Mouse (Mus musculus): ENCODE data around the gene Tnfsf13b. TPM values are rescaled to one million over a fixed set of nuclear protein-coding genes. Genes with fewer than 3 reads are reported as not detected.
A peak's percentile ranks its signal among the peaks of the same experiment; 100 is the strongest.

Gene Tnfsf13b
- 0.10 and 0.27 TPM in 2 replicates for polyA plus RNA-seq (2015; fragmentation: Nextera tagmentation; extraction: Ambion mirVana)

GRCm38 (mm10) chr8:10006156-10006985 is at the start of gene Tnfsf13b:
TSS of gene Tnfsf13b (plus strand) at chr8:10006467.
- WGBS, result 69% methylated on average over 16 of the region's 16 CpGs
- peak within 1 kb of the TSS; percentile 74 for H3K4me2 ChIP-seq
- ATAC-seq (ENCODE audit: insufficient number of reproducible peaks, insufficient read depth, low FRiP score, low TSS enrichment, low read depth), result no peak
- H3K27me3 ChIP-seq, result peaks cover 21% of the 10 kb centered on the region
- no peaks in the 10 kb centered on the region for H3K9me3 ChIP-seq
- H3K9ac ChIP-seq, result peak within 1 kb of the TSS; percentile 57
- peaks cover 9% of the 10 kb centered on the region for H3K4me1 ChIP-seq
- no peaks in the 10 kb centered on the region for H3K36me3 ChIP-seq
- H3K27ac ChIP-seq, result no peak within 1 kb of the TSS
- peak within 1 kb of the TSS; percentile 39 for H3K4me3 ChIP-seq

- Histone ChIP-seq H3K4me2 (no peak overlapping the region), H3K9me3 (no peaks in the 10 kb centered on the region), H3K9ac (no peak overlapping the region), H3K27ac (no peak overlapping the region), H3K4me1 (no peaks in the 10 kb centered on the region), H3K27me3 (no peaks in the 10 kb centered on the region), H3K4me3 (no peak overlapping the region), H3K36me3 (no peaks in the 10 kb centered on the region)
- 60% methylated on average over 4 of the region's 4 CpGs for WGBS
- ATAC-seq (ENCODE audit: insufficient number of reproducible peaks, insufficient read depth, low FRiP score, low TSS enrichment, low read depth), result no peak
These were observed 47.9 kb upstream of the Tnfsf13b start for GRCm38 (mm10) chr8:9958338-9958737.

- WGBS, result 85% methylated on average over 2 of the region's 2 CpGs
- Histone ChIP-seq H3K27ac (no peak overlapping the region), H3K36me3 (no peaks in the 10 kb centered on the region), H3K27me3 (no peaks in the 10 kb centered on the region), H3K9ac (no peak overlapping the region), H3K4me3 (no peak overlapping the region), H3K4me1 (no peaks in the 10 kb centered on the region), H3K9me3 (no peaks in the 10 kb centered on the region), H3K4me2 (no peak overlapping the region)
- no peak for ATAC-seq (ENCODE audit: insufficient number of reproducible peaks, insufficient read depth, low FRiP score, low TSS enrichment, low read depth)
These were observed 46.3 kb upstream of the Tnfsf13b start for GRCm38 (mm10) chr8:9959919-9960318.

- ATAC-seq (ENCODE audit: insufficient number of reproducible peaks, insufficient read depth, low FRiP score, low TSS enrichment, low read depth), result no peak
- 95% methylated on average over 9 of the region's 9 CpGs for WGBS
- Histone ChIP-seq H3K4me1 (peaks cover 9% of the 10 kb centered on the region), H3K4me2 (no peak overlapping the region), H3K9me3 (no peaks in the 10 kb centered on the region), H3K4me3 (no peak overlapping the region), H3K9ac (no peak overlapping the region), H3K27me3 (no peaks in the 10 kb centered on the region), H3K36me3 (peaks cover 37% of the 10 kb centered on the region), H3K27ac (no peak overlapping the region)
These were observed 34.4 kb upstream of the Tnfsf13b start for GRCm38 (mm10) chr8:9971866-9972265.

GRCm38 (mm10) chr8:9975276-9975675 is 31.0 kb upstream of the Tnfsf13b start:
- Histone ChIP-seq H3K9ac (peak overlapping the region; percentile 80; the same call in 1 of the 2 replicates), H3K4me1 (peaks cover 30% of the 10 kb centered on the region), H3K4me2 (peak overlapping the region; percentile 74), H3K4me3 (peak overlapping the region; percentile 75), H3K27ac (no peak overlapping the region), H3K36me3 (peaks cover 26% of the 10 kb centered on the region), H3K9me3 (no peaks in the 10 kb centered on the region), H3K27me3 (no peaks in the 10 kb centered on the region)
- no peak for ATAC-seq (ENCODE audit: insufficient number of reproducible peaks, insufficient read depth, low FRiP score, low TSS enrichment, low read depth)
- WGBS, result 42% methylated on average over 5 of the region's 5 CpGs

- Histone ChIP-seq H3K4me1 (peaks cover 30% of the 10 kb centered on the region), H3K9me3 (no peaks in the 10 kb centered on the region), H3K9ac (peak overlapping the region; percentile 80), H3K4me2 (peak overlapping the region; percentile 74), H3K4me3 (peak overlapping the region; percentile 75), H3K27ac (no peak overlapping the region), H3K36me3 (peaks cover 26% of the 10 kb centered on the region), H3K27me3 (no peaks in the 10 kb centered on the region)
- under 1% methylated on average over 47 of the region's 47 CpGs for WGBS
- ATAC-seq (ENCODE audit: insufficient number of reproducible peaks, insufficient read depth, low FRiP score, low TSS enrichment, low read depth), result peak; percentile 95
These were observed 30.2 kb upstream of the Tnfsf13b start for GRCm38 (mm10) chr8:9975898-9976611.

- peaks cover 16% of the 10 kb centered on the region for H3K36me3 ChIP-seq
- H3K27ac ChIP-seq, result peak overlapping the region; percentile 82
- peak overlapping the region; percentile 90 for H3K4me3 ChIP-seq
- H3K4me2 ChIP-seq, result peak overlapping the region; percentile 70
- H3K27me3 ChIP-seq, result no peaks in the 10 kb centered on the region
- ATAC-seq (ENCODE audit: insufficient number of reproducible peaks, insufficient read depth, low FRiP score, low TSS enrichment, low read depth), result no peak
- H3K9me3 ChIP-seq, result no peaks in the 10 kb centered on the region
- peak overlapping the region; percentile 93 for H3K9ac ChIP-seq
- peaks cover 30% of the 10 kb centered on the region for H3K4me1 ChIP-seq
- WGBS, result 38% methylated on average over 15 of the region's 15 CpGs
These were observed 29.3 kb upstream of the Tnfsf13b start for GRCm38 (mm10) chr8:9977016-9977415.

- Histone ChIP-seq H3K36me3 (peaks cover 10% of the 10 kb centered on the region), H3K4me1 (peaks cover 30% of the 10 kb centered on the region), H3K27me3 (no peaks in the 10 kb centered on the region), H3K4me3 (peak within 1 kb of the TSS; percentile 90), H3K9ac (peak within 1 kb of the TSS; percentile 93), H3K27ac (peak within 1 kb of the TSS; percentile 82), H3K9me3 (no peaks in the 10 kb centered on the region), H3K4me2 (peak within 1 kb of the TSS; percentile 70)
- ATAC-seq (ENCODE audit: insufficient number of reproducible peaks, insufficient read depth, low FRiP score, low TSS enrichment, low read depth), result peak; percentile 68
- WGBS, result under 1% methylated on average over 68 of the region's 68 CpGs
These were observed 28.5 kb upstream of the Tnfsf13b start, which contains the start of the genes Lig4 and Abhd13 for GRCm38 (mm10) chr8:9977573-9978314. TSS of gene Lig4 (minus strand) at chr8:9977686. TSS of gene Abhd13 (plus strand) at chr8:9977707.

GRCm38 (mm10) chr8:9978475-9979230 is 27.6 kb upstream of the Tnfsf13b start:
- Histone ChIP-seq H3K27me3 (no peaks in the 10 kb centered on the region), H3K4me2 (peak overlapping the region; percentile 70), H3K4me1 (peaks cover 30% of the 10 kb centered on the region), H3K27ac (no peak overlapping the region), H3K36me3 (peaks cover 9% of the 10 kb centered on the region), H3K9ac (peak overlapping the region; percentile 93), H3K4me3 (peak overlapping the region; percentile 90), H3K9me3 (no peaks in the 10 kb centered on the region)
- ATAC-seq (ENCODE audit: insufficient number of reproducible peaks, insufficient read depth, low FRiP score, low TSS enrichment, low read depth), result no peak
- 63% methylated on average over 18 of the region's 18 CpGs for WGBS

- no peak overlapping the region for H3K27ac ChIP-seq
- peaks cover 30% of the 10 kb centered on the region for H3K4me1 ChIP-seq
- H3K4me3 ChIP-seq, result no peak overlapping the region
- WGBS, result 75% methylated on average over 1 of the region's 1 CpGs
- peaks cover 14% of the 10 kb centered on the region for H3K36me3 ChIP-seq
- ATAC-seq (ENCODE audit: insufficient number of reproducible peaks, insufficient read depth, low FRiP score, low TSS enrichment, low read depth), result no peak
- no peaks in the 10 kb centered on the region for H3K9me3 ChIP-seq
- H3K4me2 ChIP-seq, result no peak overlapping the region
- no peaks in the 10 kb centered on the region for H3K27me3 ChIP-seq
- H3K9ac ChIP-seq, result no peak overlapping the region
These were observed 26.5 kb upstream of the Tnfsf13b start for GRCm38 (mm10) chr8:9979746-9980145.

- Histone ChIP-seq H3K27ac (no peak overlapping the region), H3K36me3 (peaks cover 14% of the 10 kb centered on the region), H3K27me3 (no peaks in the 10 kb centered on the region), H3K9ac (no peak overlapping the region), H3K4me1 (peaks cover 27% of the 10 kb centered on the region), H3K4me3 (no peak overlapping the region), H3K9me3 (no peaks in the 10 kb centered on the region), H3K4me2 (no peak overlapping the region)
- no peak for ATAC-seq (ENCODE audit: insufficient number of reproducible peaks, insufficient read depth, low FRiP score, low TSS enrichment, low read depth)
These were observed 26.1 kb upstream of the Tnfsf13b start for GRCm38 (mm10) chr8:9980188-9980587.

Data from embryonic facial prominence, embryonic 13.5 days (tissue).